Mouse (Mus musculus) heart, adult 10 weeks (tissue): ENCODE results near the gene Slc12a4. TPM values are rescaled to one million over a fixed set of nuclear protein-coding genes. Genes with fewer than 3 reads are reported as not detected.

Experiments
- polyA plus RNA-seq: library from polyadenylated mRNA; stranded (reverse); fragments of 350-450 nt; fragmentation: Illumina TruSeq; extraction: RNeasy Lipid Tissue Mini Kit (QIAGEN cat#74804); gene quantifications from one replicate; pipeline ENCODE4 v1.2.3, GENCODE M21; 2014; ENCODE audit warnings: low read depth, low replicate concordance

The Slc12a4 gene
- polyA plus RNA-seq: 42.3 TPM

GRCm38 (mm10) chr8:105965905-105966341 is at the start of gene Slc12a4:
TSS of gene Slc12a4 (minus strand) at chr8:105966097.

GRCm38 (mm10) chr8:106011643-106011986 is 45.7 kb upstream of the Slc12a4 start, which contains the start of gene Ddx28:
TSS of gene Ddx28 (minus strand) at chr8:106011882.

GRCm38 (mm10) chr8:106005875-106006274 is 40.0 kb upstream of the Slc12a4 start, which contains the start of gene Dpep2nb:
TSS of gene Dpep2nb (minus strand) at chr8:106005975.

GRCm38 (mm10) chr8:105990856-105991387 is 25.0 kb upstream of the Slc12a4 start, which contains the start of gene Dus2:
TSS of gene Dus2 (plus strand) at chr8:105991337.

GRCm38 (mm10) chr8:105979325-105979724 is 13.4 kb upstream of the Slc12a4 start, which contains the start of gene Dpep3:
TSS of gene Dpep3 (minus strand) at chr8:105979429.

GRCm38 (mm10) chr8:105943321-105943739 is 22.6 kb downstream of the Slc12a4 start, which contains the start of gene Lcat:
TSS of gene Lcat (minus strand) at chr8:105943382.

GRCm38 (mm10) chr8:105938306-105938669 is 27.6 kb downstream of the Slc12a4 start, which contains the start of gene Psmb10:
TSS of gene Psmb10 (minus strand) at chr8:105938444.

GRCm38 (mm10) chr8:105933762-105934161 is 32.1 kb downstream of the Slc12a4 start, which contains the start of gene Ctrl:
TSS of gene Ctrl (minus strand) at chr8:105933862.

GRCm38 (mm10) chr8:105900180-105900940 is 65.5 kb downstream of the Slc12a4 start, which contains the start of gene Pskh1:
TSS of gene Pskh1 (plus strand) at chr8:105900441.

Other genes starting within 250 kb of the Slc12a4 start
- gene Gfod2, start 207.4 kb downstream of the Slc12a4 start, polyA plus RNA-seq: 3.5 TPM
- 17.0 TPM for gene Ranbp10, start 138.7 kb downstream of the Slc12a4 start, polyA plus RNA-seq
- not detected for gene Tsnaxip1, start 138.4 kb downstream of the Slc12a4 start, polyA plus RNA-seq
- gene Cenpt, start 112.8 kb downstream of the Slc12a4 start, polyA plus RNA-seq: 3.3 TPM
- 30.4 TPM for gene Thap11, start 111.0 kb downstream of the Slc12a4 start, polyA plus RNA-seq
- gene Nutf2, start 105.5 kb downstream of the Slc12a4 start, polyA plus RNA-seq: 108 TPM
- gene Edc4, start 85.2 kb downstream of the Slc12a4 start, polyA plus RNA-seq: 29.2 TPM
- gene Nrn1l, start 72.5 kb downstream of the Slc12a4 start, polyA plus RNA-seq: not detected
- 18.1 TPM for gene Pskh1, start 65.7 kb downstream of the Slc12a4 start, polyA plus RNA-seq
- gene Ctrl, start 32.2 kb downstream of the Slc12a4 start, polyA plus RNA-seq: not detected
- gene Psmb10, start 27.7 kb downstream of the Slc12a4 start, polyA plus RNA-seq: 68.7 TPM
- gene Lcat, start 22.7 kb downstream of the Slc12a4 start, polyA plus RNA-seq: 2.0 TPM
- gene Dpep3, start 13.3 kb upstream of the Slc12a4 start, polyA plus RNA-seq: not detected
- 13.7 TPM for gene Dus2, start 25.2 kb upstream of the Slc12a4 start, polyA plus RNA-seq
- gene Dpep2nb, start 39.9 kb upstream of the Slc12a4 start, polyA plus RNA-seq: not detected
- gene Ddx28, start 45.8 kb upstream of the Slc12a4 start, polyA plus RNA-seq: 9.2 TPM
- gene Nfatc3, start 92.7 kb upstream of the Slc12a4 start, polyA plus RNA-seq: 13.4 TPM
- 2.0 TPM for gene Esrp2, start 170.9 kb upstream of the Slc12a4 start, polyA plus RNA-seq
- gene Pla2g15, start 184.3 kb upstream of the Slc12a4 start, polyA plus RNA-seq: 7.5 TPM
- gene Slc7a6, start 202.8 kb upstream of the Slc12a4 start, polyA plus RNA-seq: 10.4 TPM
- 19.7 TPM for gene Slc7a6os, start 244.8 kb upstream of the Slc12a4 start, polyA plus RNA-seq
- gene Prmt7, start 244.8 kb upstream of the Slc12a4 start, polyA plus RNA-seq: 20.2 TPM